Mouse (Mus musculus): ENCODE measurements around the gene Notch3.

GRCm38 (mm10) chr17:32199796-32200195, 33.1 kb upstream of the Notch3 start:
- TF ChIP-seq EP300 (IDR thresholded peaks at IDR 0.05; ENCODE audit: low read depth) (no peak), CTCF (IDR thresholded peaks at IDR 0.05; ENCODE audit: low read depth) (no peak)

Measured in heart, postnatal 0 days (tissue).